Mouse (Mus musculus) forebrain, embryonic 14.5 days (tissue): Measurements from ENCODE around the gene Gm42372. TPM values are rescaled to one million over a fixed set of nuclear protein-coding genes. Genes with fewer than 3 reads are reported as not detected.

Experiments used
- ATAC-seq: fragments of 200-750 bp; cut with Nextera tagmentation; 2 replicates; pipeline ENCODE4 v1.8.0; 2017; ENCODE audit warnings: mild to moderate bottlenecking, moderate library complexity
- DNase-seq: peaks from one replicate; pipeline ENCODE4 v3.0.0-alpha.2; 2015; ENCODE audit warnings: low spot score
- H3K27ac ChIP-seq: fragments of 300-500 bp; sonication (generic); 2 replicates; pipeline ENCODE4 v1.5.1; 2014; ENCODE audit warnings: low read depth, mild to moderate bottlenecking, control low read depth, low read length, moderate library complexity
- H3K27me3 ChIP-seq: fragments of 300-500 bp; sonication (generic); replicated peaks from 2 replicates; pipeline ENCODE4 v1.6.1; 2014; ENCODE audit warnings: low read length, control low read depth, mixed read lengths; ENCODE audit not compliant: control insufficient read depth, insufficient read depth
- H3K36me3 ChIP-seq: fragments of 300-500 bp; sonication (generic); 2 replicates; pipeline ENCODE4 v1.6.1; 2014; ENCODE audit warnings: low read length, control low read depth; ENCODE audit not compliant: control insufficient read depth, insufficient read depth
- H3K4me1 ChIP-seq: fragments of 300-500 bp; sonication (generic); 2 replicates; pipeline ENCODE4 v1.6.1; 2014; ENCODE audit warnings: antibody characterized with exemption, low read length, control low read depth; ENCODE audit not compliant: control insufficient read depth, insufficient read depth
- H3K4me2 ChIP-seq: fragments of 300-500 bp; sonication (generic); 2 replicates; pipeline ENCODE4 v1.6.1; 2014; ENCODE audit warnings: mild to moderate bottlenecking, control low read depth, low read length
- H3K4me3 ChIP-seq: fragments of 300-500 bp; sonication (generic); 2 replicates; pipeline ENCODE4 v1.5.1; 2014; ENCODE audit warnings: low read depth, low read length, control low read depth
- H3K9ac ChIP-seq: fragments of 300-500 bp; sonication (generic); 2 replicates; pipeline ENCODE4 v1.6.1; 2014; ENCODE audit warnings: mild to moderate bottlenecking, low read length, control low read depth, moderate library complexity
- H3K9me3 ChIP-seq: fragments of 300-500 bp; sonication (generic); replicated peaks from 2 replicates; pipeline ENCODE4 v1.6.1; 2016; ENCODE audit warnings: low read length, control low read depth, mixed read lengths; ENCODE audit not compliant: control insufficient read depth
- WGBS: fragments of 180-500 bp; shearing (Covaris S2); extraction: QIAGEN DNeasy Blood & Tissue Kit; methylation state at CpG from one replicate; pipeline ENCODE4 v1.1.7; 2014; 5-methylcytosine and 5-hydroxymethylcytosine counted together
- polyA plus RNA-seq: library from polyadenylated mRNA; unstranded; fragments of >200 nt; fragmentation: Nextera tagmentation; extraction: Ambion mirVana; gene quantifications from 2 replicates; pipeline ENCODE4 v1.2.1, GENCODE M21; 2014

Gm42372 gene
- polyA plus RNA-seq, 1 experiment from 2014 or later: 3.8 TPM

DNA sequence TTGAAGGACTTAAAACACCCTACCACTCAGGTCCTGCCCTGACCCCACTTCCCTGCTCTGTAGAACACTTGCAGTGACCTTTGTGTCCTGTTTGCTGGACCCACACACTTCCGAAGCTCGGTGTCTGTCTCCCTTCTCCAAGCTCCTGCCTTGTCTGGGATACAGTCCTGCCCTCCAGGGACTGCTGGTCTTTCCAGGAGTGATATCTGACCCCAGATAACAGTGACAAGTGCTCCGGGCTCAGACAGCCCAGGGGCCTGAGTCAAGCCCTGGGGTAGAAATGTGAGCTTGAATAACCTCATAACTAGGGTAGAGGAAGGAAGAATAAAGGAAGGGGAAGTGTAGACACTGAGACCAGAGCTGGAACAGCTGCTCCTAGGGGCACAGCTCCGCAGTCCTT, 40.8 kb downstream of the Gm42372 start:
- WGBS: 86% methylated on average over 4 of the region's 4 CpGs
- H3K9ac ChIP-seq: no peak overlapping the region

GRCm38 (mm10) chr7:17024141-17024540, 41.3 kb downstream of the Gm42372 start:
- no peak for ATAC-seq
- peaks cover 13% of the 10 kb centered on the region for H3K4me1 ChIP-seq
- DNase-seq: no peak
- peaks cover 56% of the 10 kb centered on the region for H3K36me3 ChIP-seq
- H3K9ac ChIP-seq: no peak overlapping the region
- WGBS: 88% methylated on average over 6 of the region's 6 CpGs
- no peak overlapping the region for H3K4me2 ChIP-seq
- no peaks in the 10 kb centered on the region for H3K27me3 ChIP-seq
- H3K27ac ChIP-seq: no peak overlapping the region
- no peaks in the 10 kb centered on the region for H3K9me3 ChIP-seq
- H3K4me3 ChIP-seq: no peak overlapping the region

More for the DNA sequence above, 40.8 kb downstream of the Gm42372 start:
- H3K4me3 ChIP-seq: no peak overlapping the region
- no peaks in the 10 kb centered on the region for H3K9me3 ChIP-seq
- H3K4me2 ChIP-seq: no peak overlapping the region
- H3K27ac ChIP-seq: no peak overlapping the region
- ATAC-seq (no peak), DNase-seq (no peak)
- no peaks in the 10 kb centered on the region for H3K27me3 ChIP-seq
- peaks cover 13% of the 10 kb centered on the region for H3K4me1 ChIP-seq
- H3K36me3 ChIP-seq: peaks cover 60% of the 10 kb centered on the region

- Histone ChIP-seq H3K36me3 (peaks cover 48% of the 10 kb centered on the region), H3K4me3 (no peak overlapping the region), H3K9ac (peak overlapping the region; percentile 37; the same call in 1 of the 2 replicates), H3K27me3 (no peaks in the 10 kb centered on the region), H3K27ac (no peak overlapping the region), H3K9me3 (no peaks in the 10 kb centered on the region), H3K4me2 (no peak overlapping the region), H3K4me1 (peaks cover 13% of the 10 kb centered on the region)
- 89% methylated on average over 10 of the region's 10 CpGs for WGBS
- DNase-seq (no peak), ATAC-seq (no peak)
Observed at GRCm38 (mm10) chr7:17024814-17025504, 42.1 kb downstream of the Gm42372 start.

GRCm38 (mm10) chr7:17025505-17025894, 42.6 kb downstream of the Gm42372 start:
- Histone ChIP-seq H3K9me3 (no peaks in the 10 kb centered on the region), H3K9ac (0 out of 2 replicates have a peak overlapping the region, but pooled peaks have one; percentile 13), H3K4me2 (no peak overlapping the region), H3K27me3 (no peaks in the 10 kb centered on the region), H3K36me3 (peaks cover 43% of the 10 kb centered on the region), H3K4me1 (peaks cover 13% of the 10 kb centered on the region), H3K4me3 (no peak overlapping the region), H3K27ac (no peak overlapping the region)
- DNase-seq: no peak
- no peak for ATAC-seq
- WGBS: 73% methylated on average over 4 of the region's 4 CpGs

DNA sequence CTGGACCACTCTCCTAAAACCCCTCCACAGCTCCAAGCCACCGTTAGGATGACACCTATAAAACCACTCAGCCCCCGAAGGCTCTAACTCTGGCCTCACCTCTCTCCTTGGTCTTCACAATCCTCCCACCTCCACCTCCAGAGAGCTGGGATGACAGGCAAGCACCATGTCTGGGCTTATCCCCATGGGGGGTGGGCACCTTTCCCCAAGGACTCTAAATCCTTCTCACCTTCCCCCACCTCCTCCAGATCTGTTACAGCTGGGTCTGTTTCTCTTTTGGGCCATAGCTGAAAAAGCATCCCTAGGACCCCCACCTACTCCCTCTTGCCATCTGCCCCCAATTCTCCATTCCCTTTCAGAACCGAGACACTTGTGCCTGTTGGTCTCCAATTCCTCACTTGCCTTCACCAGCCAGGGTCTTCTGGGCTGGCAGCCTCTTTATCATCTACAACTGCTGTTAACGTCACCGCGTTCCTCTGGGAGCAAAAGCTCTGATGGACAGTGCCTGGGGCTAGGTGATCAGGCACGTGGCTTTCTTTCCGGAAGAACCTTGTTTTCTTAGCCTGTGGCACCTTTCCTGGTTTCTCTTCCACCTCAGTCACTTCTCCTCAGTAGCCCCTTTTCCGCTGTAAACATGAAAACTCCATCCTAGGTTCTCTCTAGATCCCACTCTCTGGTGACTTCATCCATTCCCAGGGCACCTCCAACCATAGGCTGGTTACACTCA, 43.2 kb downstream of the Gm42372 start:
- ATAC-seq: no peak
- WGBS: 90% methylated on average over 9 of the region's 9 CpGs
- H3K9ac ChIP-seq: peak overlapping the region; percentile 43; the same call in 1 of the 2 replicates

DNA sequence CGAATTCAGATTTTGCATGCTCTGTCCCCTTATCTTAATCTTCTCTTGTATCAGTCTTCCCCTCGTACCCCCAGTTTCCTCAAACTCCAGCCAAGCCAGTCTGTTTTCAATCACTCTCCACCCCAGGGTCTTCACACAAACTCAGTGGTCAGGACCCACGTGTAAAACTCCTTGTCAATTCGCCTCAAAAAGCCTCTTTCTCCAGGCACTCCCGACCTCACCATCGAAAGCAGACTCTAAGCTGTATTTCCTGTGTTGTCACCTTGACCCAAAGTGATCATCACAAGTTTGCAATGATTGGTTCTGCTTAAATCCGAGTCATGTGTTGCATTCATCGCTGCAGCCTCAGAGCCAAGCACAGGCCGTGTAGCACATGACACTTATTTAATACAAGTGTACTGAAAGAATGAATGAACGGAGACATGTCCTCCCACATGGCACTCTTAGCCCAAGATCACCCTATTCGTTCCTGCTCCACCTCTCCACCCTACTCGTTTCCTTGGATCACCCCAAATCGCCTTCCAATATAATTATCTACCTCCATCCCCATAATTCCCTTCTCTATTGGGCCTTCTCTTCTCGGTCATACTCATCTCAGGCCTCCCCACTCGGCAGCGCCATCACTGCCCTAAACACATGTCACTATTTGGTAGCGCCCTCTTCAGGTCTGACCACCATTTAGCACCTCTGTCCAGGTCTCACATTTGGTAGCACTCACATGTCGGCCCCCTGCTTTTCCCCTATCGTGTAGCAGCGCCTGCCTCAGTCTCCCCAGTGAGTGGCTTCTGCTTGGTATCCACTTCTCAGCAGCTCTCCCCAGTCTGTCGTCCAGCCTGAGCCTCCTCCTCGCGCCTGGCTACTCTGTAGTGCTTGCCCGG, 44.1 kb downstream of the Gm42372 start:
- DNase-seq (peak; percentile 75), ATAC-seq (peak; percentile 71; the same call in 1 of the 2 replicates)
- peaks cover 28% of the 10 kb centered on the region for H3K36me3 ChIP-seq
- H3K9ac ChIP-seq: peak overlapping the region; percentile 88
- H3K4me2 ChIP-seq: peak overlapping the region; percentile 73
- WGBS: 10% methylated on average over 24 of the region's 24 CpGs
- no peaks in the 10 kb centered on the region for H3K9me3 ChIP-seq
- H3K27ac ChIP-seq: 0 out of 2 replicates have a peak overlapping the region, but pooled peaks have one; percentile 27
- H3K27me3 ChIP-seq: no peaks in the 10 kb centered on the region
- peaks cover 13% of the 10 kb centered on the region for H3K4me1 ChIP-seq
- H3K4me3 ChIP-seq: peak overlapping the region; percentile 81

More for the DNA sequence above, 43.2 kb downstream of the Gm42372 start:
- Histone ChIP-seq H3K4me2 (peak overlapping the region; percentile 73), H3K9me3 (no peaks in the 10 kb centered on the region), H3K27me3 (no peaks in the 10 kb centered on the region), H3K4me3 (peak overlapping the region; percentile 81; the same call in 1 of the 2 replicates), H3K36me3 (peaks cover 37% of the 10 kb centered on the region), H3K27ac (no peak overlapping the region), H3K4me1 (peaks cover 13% of the 10 kb centered on the region)
- DNase-seq: no peak

DNA sequence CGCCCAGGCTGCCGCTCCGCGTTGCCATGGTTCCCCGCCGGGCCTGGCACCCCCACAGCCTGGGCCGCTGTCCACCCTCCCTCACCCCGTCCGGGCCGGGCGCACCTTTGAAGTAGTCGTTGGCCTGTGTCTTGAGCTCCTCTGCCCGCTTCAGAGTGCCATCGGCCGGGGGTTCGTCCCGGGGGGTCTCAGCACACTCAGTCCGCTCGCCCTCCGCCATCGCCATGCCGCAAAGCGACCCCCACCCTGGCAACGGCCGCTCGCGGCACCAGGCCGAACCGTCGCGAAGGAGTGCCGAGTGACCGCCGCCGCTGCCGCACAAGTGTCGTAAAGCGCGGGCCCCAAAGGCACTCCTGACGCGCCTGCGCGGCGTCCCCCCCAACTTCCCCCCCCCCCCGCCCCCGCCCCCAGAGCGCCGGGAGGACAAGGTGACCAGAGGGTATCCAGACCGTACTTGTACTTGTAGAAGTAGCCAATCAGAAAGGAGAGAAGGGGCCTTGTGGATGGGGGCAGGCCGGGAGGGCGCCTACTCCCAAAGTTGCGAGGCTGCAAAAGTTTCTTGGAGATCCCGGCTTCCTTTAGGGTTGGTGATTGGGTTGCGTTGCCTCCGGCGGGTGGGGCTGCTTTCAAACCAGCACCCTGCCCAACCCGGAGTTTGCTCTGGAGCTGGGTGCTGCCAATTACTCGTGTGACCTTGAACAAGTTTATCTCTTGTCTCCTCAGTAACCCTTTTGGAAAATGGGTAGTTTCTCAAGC, 44.9 kb downstream of the Gm42372 start, which contains the start of gene Ppp5c:
Gene Ppp5c (minus strand): TSS at position 337 of the 756 bp plus-strand sequence.
- peaks cover 13% of the 10 kb centered on the region for H3K4me1 ChIP-seq
- H3K9ac ChIP-seq: peak within 1 kb of the TSS; percentile 88
- whole genome bisulfite sequencing: under 1% methylated on average over 54 of the region's 58 CpGs
- peaks cover 20% of the 10 kb centered on the region; the same call in 1 of the 2 replicates for H3K36me3 ChIP-seq
- 0 out of 2 replicates have a peak within 1 kb of the TSS, but pooled peaks have one; percentile 27 for H3K27ac ChIP-seq
- H3K27me3 ChIP-seq: no peaks in the 10 kb centered on the region
- DNase-seq (peak; percentile 93), ATAC-seq (peak; percentile 88)
- peak within 1 kb of the TSS; percentile 73 for H3K4me2 ChIP-seq
- H3K9me3 ChIP-seq: no peaks in the 10 kb centered on the region
- H3K4me3 ChIP-seq: peak within 1 kb of the TSS; percentile 81

DNA sequence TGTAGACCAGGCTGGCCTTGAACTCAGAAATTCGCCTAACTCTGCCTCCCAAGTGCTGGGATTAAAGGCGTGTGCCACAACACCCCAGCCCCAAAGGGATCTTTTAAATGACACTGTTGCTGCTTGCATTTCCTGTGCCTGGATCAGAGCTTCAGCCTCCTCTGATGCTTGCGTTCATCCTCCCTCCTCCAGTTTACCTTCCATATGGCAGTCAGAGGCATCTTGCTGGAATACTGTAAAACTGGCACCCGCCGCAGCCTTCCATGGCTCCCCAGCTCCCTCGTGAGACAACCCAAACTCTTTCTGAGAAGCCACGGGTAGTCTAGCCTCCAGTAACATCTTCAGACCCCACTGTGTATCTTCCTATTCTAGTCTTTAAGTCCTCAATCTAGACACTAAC, 46.0 kb downstream of the Gm42372 start:
- no peak overlapping the region for H3K27ac ChIP-seq
- peaks cover 9% of the 10 kb centered on the region; the same call in 1 of the 2 replicates for H3K36me3 ChIP-seq
- 77% methylated on average over 7 of the region's 7 CpGs for WGBS
- H3K27me3 ChIP-seq: no peaks in the 10 kb centered on the region
- H3K4me2 ChIP-seq: no peak overlapping the region
- no peak for ATAC-seq
- H3K4me3 ChIP-seq: no peak overlapping the region
- no peak for DNase-seq
- H3K9me3 ChIP-seq: no peaks in the 10 kb centered on the region
- peaks cover 13% of the 10 kb centered on the region for H3K4me1 ChIP-seq
- H3K9ac ChIP-seq: no peak overlapping the region
